Mouse (Mus musculus) neural tube, embryonic 14.5 days (tissue): ENCODE results near the gene Slc17a7. TPM values are rescaled to one million over a fixed set of nuclear protein-coding genes. Genes with fewer than 3 reads are reported as not detected.
"Not testable (repeated sequence)": the region's sequence is repeated elsewhere in the genome, so short reads cannot be mapped to it uniquely, and the experiment has no call there.

Source experiments
- ATAC-seq: fragments of 200-750 bp; cut with Nextera tagmentation; 2 replicates; pipeline ENCODE4 v1.8.0; 2017; ENCODE audit warnings: low read depth, mild to moderate bottlenecking, moderate TSS enrichment, moderate library complexity
- H3K27ac ChIP-seq: fragments of 300-500 bp; sonication (generic); 2 replicates; pipeline ENCODE4 v1.5.1; 2014; ENCODE audit warnings: low read depth, mild to moderate bottlenecking, control low read depth, low read length, moderate library complexity, mixed read lengths
- H3K27me3 ChIP-seq: fragments of 300-500 bp; sonication (generic); 2 replicates; pipeline ENCODE4 v1.6.1; 2014; ENCODE audit warnings: low read length; ENCODE audit not compliant: control insufficient read depth, insufficient read depth
- H3K36me3 ChIP-seq: fragments of 300-500 bp; sonication (generic); 2 replicates; pipeline ENCODE4 v1.6.1; 2014; ENCODE audit warnings: low read length, mixed read lengths; ENCODE audit not compliant: control insufficient read depth, insufficient read depth
- H3K4me1 ChIP-seq: fragments of 300-500 bp; sonication (generic); 2 replicates; pipeline ENCODE4 v1.6.1; 2014; ENCODE audit warnings: low read length; ENCODE audit not compliant: control insufficient read depth, insufficient read depth
- H3K4me2 ChIP-seq: fragments of 300-500 bp; sonication (generic); 2 replicates; pipeline ENCODE4 v1.6.1; 2014; ENCODE audit warnings: mild to moderate bottlenecking, low read depth, low read length, control low read depth
- H3K4me3 ChIP-seq: fragments of 300-500 bp; sonication (generic); 2 replicates; pipeline ENCODE4 v1.5.1; 2014; ENCODE audit warnings: low read depth, low read length, control low read depth, mixed read lengths
- H3K9ac ChIP-seq: fragments of 300-500 bp; sonication (generic); replicated peaks from 2 replicates; pipeline ENCODE4 v1.6.1; 2014; ENCODE audit warnings: low read depth, mild to moderate bottlenecking, control low read depth, low read length, mixed read lengths
- H3K9me3 ChIP-seq: fragments of 300-500 bp; sonication (generic); 2 replicates; pipeline ENCODE4 v1.6.1; 2016; ENCODE audit warnings: low read length; ENCODE audit not compliant: control insufficient read depth
- WGBS: fragments of 180-500 bp; shearing (Covaris S2); extraction: QIAGEN DNeasy Blood & Tissue Kit; methylation state at CpG from one replicate; pipeline ENCODE4 v1.1.7; 2014; 5-methylcytosine and 5-hydroxymethylcytosine counted together
- polyA plus RNA-seq: library from polyadenylated mRNA; unstranded; fragments of >200 nt; fragmentation: Nextera tagmentation; extraction: Ambion mirVana; gene quantifications from 2 replicates; pipeline ENCODE4 v1.2.1, GENCODE M21; 2014

The Slc17a7 gene
- polyA plus RNA-seq, 1 experiment from 2014 or later: not detected

DNA sequence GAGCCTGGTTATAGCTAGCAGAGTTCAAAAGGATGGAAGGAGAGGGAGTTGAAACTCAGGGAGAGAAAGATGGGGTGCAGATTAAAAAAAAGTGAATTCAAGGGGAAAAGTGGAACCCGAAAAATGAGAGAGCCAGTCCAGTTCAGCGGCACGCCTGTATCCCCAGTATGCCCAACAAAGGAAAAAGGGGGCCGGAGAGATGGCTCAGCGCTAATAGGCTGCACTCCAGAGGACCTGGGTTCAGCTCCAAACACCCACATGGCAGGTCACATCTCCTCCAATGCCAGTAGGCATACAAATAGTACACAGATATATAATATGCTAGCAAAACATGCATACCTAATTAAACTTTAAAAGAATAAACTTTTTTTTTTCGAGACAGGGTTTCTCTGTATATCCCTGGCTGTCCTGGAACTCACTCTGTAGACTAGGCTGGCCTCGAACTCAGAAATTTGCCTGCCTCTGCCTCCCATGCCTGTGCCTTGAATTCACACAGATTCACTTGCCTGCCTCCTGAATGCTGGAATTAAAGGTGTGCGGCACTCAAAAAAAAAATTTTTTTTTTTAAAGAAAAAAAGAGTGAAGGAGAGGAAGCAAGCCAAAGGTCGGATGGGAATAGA, 643 bp upstream of the Slc17a7 start:
- Histone ChIP-seq H3K36me3 (0 out of 2 replicates have a peak, but pooled peaks cover 14% of the 10 kb centered on the region), H3K4me1 (no peaks in the 10 kb centered on the region), H3K9me3 (no peaks in the 10 kb centered on the region), H3K27ac (no peak overlapping the region), H3K4me3 (no peak overlapping the region), H3K4me2 (no peak overlapping the region), H3K27me3 (peaks cover 41% of the 10 kb centered on the region), H3K9ac (no peak overlapping the region)
- 68% methylated on average over 9 of the region's 9 CpGs for WGBS
- ATAC-seq: no peak

DNA sequence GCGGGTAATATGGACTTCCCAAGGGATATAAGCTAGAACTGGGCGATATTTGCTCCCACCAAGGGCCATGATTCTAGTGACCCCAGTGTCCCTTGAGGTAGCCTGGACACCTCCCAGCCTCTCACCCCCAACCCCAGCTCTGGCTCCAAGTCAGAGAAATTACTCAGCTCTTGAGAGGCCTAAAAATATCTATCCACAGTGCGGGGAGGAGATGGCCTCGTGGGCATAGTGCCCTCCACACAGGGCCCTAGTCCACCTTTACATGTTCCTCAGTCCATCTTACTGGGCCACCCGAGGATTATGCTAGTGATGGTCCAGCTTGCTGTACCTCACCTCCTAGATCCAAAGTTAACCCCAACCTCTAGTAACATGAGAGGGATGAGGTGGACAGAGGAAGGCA, 1.1 kb downstream of the Slc17a7 start:
- 68% methylated on average over 5 of the region's 5 CpGs for WGBS
- Histone ChIP-seq H3K4me2 (no peak overlapping the region), H3K4me1 (no peaks in the 10 kb centered on the region), H3K4me3 (no peak overlapping the region), H3K27ac (no peak overlapping the region), H3K9me3 (no peaks in the 10 kb centered on the region), H3K9ac (no peak overlapping the region), H3K27me3 (peaks cover 58% of the 10 kb centered on the region), H3K36me3 (0 out of 2 replicates have a peak, but pooled peaks cover 2% of the 10 kb centered on the region)
- no peak for ATAC-seq

DNA sequence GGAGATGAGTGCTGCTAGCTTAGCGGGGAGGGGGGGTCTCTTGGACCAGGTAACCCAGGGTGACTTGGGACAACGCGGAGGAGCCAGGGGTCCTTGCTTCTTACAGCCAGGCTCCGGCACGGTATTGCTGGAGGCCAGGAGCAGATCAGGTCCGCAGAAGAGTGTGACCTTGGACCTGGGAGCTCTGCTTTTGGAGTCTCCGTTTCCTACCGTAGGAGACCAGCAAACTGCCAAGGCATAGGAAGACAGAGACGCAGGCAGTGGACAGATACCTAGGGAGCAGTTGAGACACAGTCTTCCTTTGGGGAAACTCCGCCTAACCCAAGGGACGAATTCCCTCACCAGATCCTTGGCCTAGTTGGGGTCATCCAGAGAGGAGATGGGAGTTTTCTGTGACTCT, 2.0 kb downstream of the Slc17a7 start:
- ATAC-seq: no peak
- no peak overlapping the region for H3K9ac ChIP-seq
- no peak overlapping the region for H3K27ac ChIP-seq
- no peaks in the 10 kb centered on the region for H3K9me3 ChIP-seq
- no peaks in the 10 kb centered on the region for H3K36me3 ChIP-seq
- no peaks in the 10 kb centered on the region for H3K4me1 ChIP-seq
- 49% methylated on average over 11 of the region's 11 CpGs for WGBS
- H3K4me2 ChIP-seq: no peak overlapping the region
- H3K27me3 ChIP-seq: peaks cover 58% of the 10 kb centered on the region
- no peak overlapping the region for H3K4me3 ChIP-seq

DNA sequence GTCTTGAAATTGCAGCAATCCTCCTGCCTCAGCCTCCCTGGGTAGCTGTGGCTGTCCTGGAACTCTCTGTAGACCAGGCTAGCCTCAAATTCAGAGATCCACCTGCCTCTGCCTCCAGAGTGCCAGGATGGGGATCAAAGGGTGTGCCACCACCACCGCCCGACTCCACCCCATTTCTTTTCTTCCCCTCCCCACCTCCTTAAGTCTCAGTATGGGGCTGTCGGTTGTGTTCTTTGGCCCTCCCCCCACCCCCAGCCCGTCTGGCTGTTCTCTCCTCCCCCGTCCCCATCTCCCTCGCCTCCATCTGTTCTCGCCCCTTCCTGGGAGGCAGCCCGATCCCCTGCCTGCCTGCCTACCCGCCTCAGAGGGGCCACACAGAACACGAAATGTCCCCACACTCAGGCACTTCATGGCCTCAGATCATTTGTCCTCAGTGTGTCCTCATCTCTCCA, 3.2 kb downstream of the Slc17a7 start:
- WGBS: 25% methylated on average over 10 of the region's 10 CpGs
- Histone ChIP-seq H3K36me3 (no peaks in the 10 kb centered on the region), H3K9me3 (no peaks in the 10 kb centered on the region), H3K27me3 (peaks cover 58% of the 10 kb centered on the region), H3K4me1 (no peaks in the 10 kb centered on the region), H3K4me3 (no peak overlapping the region), H3K27ac (no peak overlapping the region), H3K4me2 (no peak overlapping the region), H3K9ac (no peak overlapping the region)
- no peak for ATAC-seq

DNA sequence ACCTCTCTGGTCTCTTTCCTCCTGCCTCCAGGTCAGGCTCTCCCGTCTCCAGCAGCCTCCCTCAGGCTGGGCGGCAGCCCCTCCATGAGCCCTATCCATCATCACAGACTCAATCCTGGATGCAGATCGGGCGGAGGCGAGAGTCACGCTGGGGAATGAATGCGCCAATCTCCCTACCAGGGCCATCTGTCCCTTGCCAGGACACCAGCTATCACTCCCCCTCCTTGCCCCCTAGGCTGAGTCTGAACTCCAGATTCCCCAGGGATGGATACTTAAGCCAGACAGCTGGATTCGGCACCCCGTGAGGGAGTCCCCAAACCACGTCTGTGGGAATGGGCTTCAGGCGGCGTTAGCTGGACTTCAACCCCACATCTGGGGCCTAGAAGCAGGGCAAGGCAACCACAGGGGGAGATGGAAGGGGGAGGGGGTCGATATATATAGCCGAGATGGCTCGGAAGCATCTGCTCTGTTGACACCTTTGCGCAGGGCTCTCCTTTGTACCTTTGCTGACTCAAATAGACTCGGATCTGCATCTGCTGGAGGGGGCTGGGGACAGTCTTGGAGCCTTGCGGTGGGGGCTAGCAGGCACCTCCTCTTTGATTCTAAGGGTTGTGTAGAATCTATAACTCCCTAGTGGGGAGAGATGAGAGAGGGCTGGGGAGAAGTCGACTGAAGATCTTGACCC, 4.2 kb downstream of the Slc17a7 start:
- Histone ChIP-seq H3K9me3 (no peaks in the 10 kb centered on the region), H3K27me3 (peaks cover 58% of the 10 kb centered on the region), H3K9ac (no peak overlapping the region), H3K4me2 (peak overlapping the region; percentile 11; the same call in 1 of the 2 replicates), H3K36me3 (no peaks in the 10 kb centered on the region), H3K27ac (no peak overlapping the region), H3K4me3 (no peak overlapping the region), H3K4me1 (no peaks in the 10 kb centered on the region)
- WGBS: 5% methylated on average over 19 of the region's 19 CpGs
- ATAC-seq: no peak

DNA sequence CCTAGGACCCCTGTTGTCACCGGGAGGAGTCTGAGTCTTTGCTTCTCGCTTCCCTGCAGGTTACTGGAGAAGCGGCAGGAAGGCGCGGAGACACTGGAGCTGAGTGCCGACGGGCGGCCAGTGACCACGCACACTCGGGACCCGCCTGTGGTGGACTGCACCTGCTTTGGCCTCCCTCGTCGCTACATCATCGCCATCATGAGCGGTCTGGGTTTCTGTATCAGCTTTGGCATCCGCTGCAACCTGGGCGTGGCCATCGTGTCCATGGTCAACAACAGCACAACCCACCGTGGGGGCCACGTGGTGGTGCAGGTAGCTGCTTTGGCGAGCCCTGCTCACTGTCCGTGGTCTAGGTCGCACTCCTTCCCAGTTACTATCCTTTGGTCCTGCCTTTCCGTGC, 4.9 kb downstream of the Slc17a7 start:
- WGBS: 2% methylated on average over 24 of the region's 24 CpGs
- peak overlapping the region; percentile 11; the same call in 1 of the 2 replicates for H3K4me3 ChIP-seq
- H3K4me1 ChIP-seq: no peaks in the 10 kb centered on the region
- H3K27me3 ChIP-seq: peaks cover 50% of the 10 kb centered on the region
- no peak overlapping the region for H3K27ac ChIP-seq
- H3K9ac ChIP-seq: no peak overlapping the region
- H3K4me2 ChIP-seq: peak overlapping the region; percentile 11; the same call in 1 of the 2 replicates
- no peaks in the 10 kb centered on the region for H3K9me3 ChIP-seq
- H3K36me3 ChIP-seq: no peaks in the 10 kb centered on the region
- no peak for ATAC-seq

DNA sequence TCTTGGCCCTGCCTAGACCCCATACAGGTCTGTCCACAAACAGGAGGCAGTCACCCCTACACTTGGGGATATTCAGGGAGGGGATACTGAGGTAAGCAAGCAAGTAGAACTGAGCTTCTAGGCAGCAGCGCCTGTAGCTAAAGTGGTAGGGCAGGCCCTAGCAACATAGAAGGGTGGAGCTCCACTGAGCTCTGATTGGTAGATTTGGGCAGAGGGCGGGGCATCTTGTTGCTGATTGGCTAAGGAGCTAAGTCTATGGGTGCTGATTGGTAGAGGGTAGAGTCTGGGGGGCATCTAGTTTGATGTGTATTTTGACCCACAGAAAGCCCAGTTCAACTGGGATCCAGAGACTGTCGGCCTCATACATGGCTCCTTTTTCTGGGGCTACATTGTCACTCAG, 5.7 kb downstream of the Slc17a7 start:
- H3K4me1 ChIP-seq: no peaks in the 10 kb centered on the region
- no peak for ATAC-seq
- H3K4me2 ChIP-seq: no peak overlapping the region
- no peak overlapping the region for H3K4me3 ChIP-seq
- 89% methylated on average over 3 of the region's 3 CpGs for WGBS
- H3K27me3 ChIP-seq: peaks cover 47% of the 10 kb centered on the region
- no peaks in the 10 kb centered on the region for H3K36me3 ChIP-seq
- H3K9me3 ChIP-seq: no peaks in the 10 kb centered on the region
- no peak overlapping the region for H3K27ac ChIP-seq
- no peak overlapping the region for H3K9ac ChIP-seq

DNA sequence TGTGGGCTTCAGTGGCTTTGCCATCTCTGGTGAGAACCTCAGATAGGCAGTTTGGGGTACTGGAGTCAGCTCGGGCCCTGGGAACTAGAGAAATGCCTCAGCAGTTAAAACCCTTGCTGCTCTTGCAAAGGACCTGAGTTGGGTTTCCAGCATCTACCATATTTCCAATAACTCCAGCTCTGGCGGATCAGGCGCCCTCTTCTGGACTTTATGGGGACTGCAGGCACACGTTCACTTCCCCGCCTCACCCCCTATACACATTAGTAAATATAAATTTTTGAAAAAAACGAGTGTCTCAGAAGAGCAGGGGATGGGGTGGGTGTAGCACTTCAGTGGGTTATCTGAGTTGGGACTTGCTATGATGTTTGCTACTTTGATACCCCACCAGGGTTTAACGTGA, 9.2 kb downstream of the Slc17a7 start:
- ATAC-seq: no peak
- H3K9me3 ChIP-seq: no peaks in the 10 kb centered on the region
- WGBS: 58% methylated on average over 7 of the region's 7 CpGs

DNA sequence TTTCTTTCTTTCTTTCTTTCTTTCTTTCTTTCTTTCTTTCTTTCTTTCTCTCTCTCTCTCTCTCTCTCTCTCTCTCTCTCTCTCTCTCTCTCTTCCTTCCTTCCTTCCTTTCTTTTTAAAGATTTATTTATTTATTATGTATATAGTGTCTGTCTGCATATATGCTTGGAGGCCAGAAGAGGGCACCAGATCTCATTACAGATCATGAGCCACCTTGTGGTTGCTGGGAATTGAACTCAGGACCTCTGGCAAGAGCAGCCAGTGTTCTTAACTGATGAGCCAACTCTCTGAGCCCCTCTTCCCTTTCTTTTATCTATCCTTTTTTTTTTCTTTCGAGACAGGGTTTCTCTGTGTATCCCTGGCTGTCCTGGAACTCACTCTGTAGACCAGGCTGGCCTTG, 10.0 kb downstream of the Slc17a7 start:
- H3K9me3 ChIP-seq, ATAC-seq, H3K4me3 ChIP-seq, H3K4me2 ChIP-seq, H3K9ac ChIP-seq, H3K4me1 ChIP-seq, H3K27ac ChIP-seq, H3K36me3 ChIP-seq: not testable (repeated sequence)
- WGBS: 69% methylated on average over 1 of the region's 1 CpGs
- peaks cover 43% of the 10 kb centered on the region for H3K27me3 ChIP-seq

More for the DNA sequence above, 9.2 kb downstream of the Slc17a7 start:
- Histone ChIP-seq H3K4me3 (no peak overlapping the region), H3K27ac (no peak overlapping the region), H3K9ac (no peak overlapping the region), H3K36me3 (no peaks in the 10 kb centered on the region), H3K27me3 (peaks cover 42% of the 10 kb centered on the region), H3K4me2 (no peak overlapping the region), H3K4me1 (no peaks in the 10 kb centered on the region)
